Mouse (Mus musculus) hindbrain, embryonic 14.5 days (tissue): ENCODE measurements around the gene Rpl10. TPM values are rescaled to one million over a fixed set of nuclear protein-coding genes. Genes with fewer than 3 reads are reported as not detected.

ENCODE experiments used
- ATAC-seq: fragments of 200-750 bp; cut with Nextera tagmentation; 2 replicates; pipeline ENCODE4 v1.8.0; 2017; ENCODE audit warnings: moderate number of reproducible peaks, mild to moderate bottlenecking, moderate TSS enrichment, moderate library complexity; ENCODE audit not compliant: low FRiP score
- DNase-seq: peaks from one replicate; pipeline ENCODE4 v3.0.0-alpha.2; 2015; ENCODE audit warnings: low spot score
- H3K27ac ChIP-seq: fragments of 300-500 bp; sonication (generic); 2 replicates; pipeline ENCODE4 v1.5.1; 2014; ENCODE audit warnings: mild to moderate bottlenecking, moderate library complexity
- H3K27me3 ChIP-seq: fragments of 300-500 bp; sonication (generic); 2 replicates; pipeline ENCODE4 v1.6.1; 2014; ENCODE audit warnings: mild to moderate bottlenecking, low read length, mixed read lengths; ENCODE audit not compliant: control insufficient read depth, insufficient read depth
- H3K36me3 ChIP-seq: fragments of 300-500 bp; sonication (generic); replicated peaks from 2 replicates; pipeline ENCODE4 v1.6.1; 2014; ENCODE audit not compliant: control insufficient read depth, insufficient read depth
- H3K4me1 ChIP-seq: fragments of 300-500 bp; sonication (generic); replicated peaks from 2 replicates; pipeline ENCODE4 v1.6.1; 2014; ENCODE audit warnings: antibody characterized with exemption, low read length, mixed read lengths; ENCODE audit not compliant: control insufficient read depth, insufficient read depth
- H3K4me2 ChIP-seq: fragments of 300-500 bp; sonication (generic); replicated peaks from 2 replicates; pipeline ENCODE4 v1.6.1; 2014; ENCODE audit warnings: mild to moderate bottlenecking, moderate library complexity
- H3K4me3 ChIP-seq: fragments of 300-500 bp; sonication (generic); replicated peaks from 2 replicates; pipeline ENCODE4 v1.5.1; 2014; ENCODE audit warnings: mild to moderate bottlenecking, low read length
- H3K9ac ChIP-seq: fragments of 300-500 bp; sonication (generic); 2 replicates; pipeline ENCODE4 v1.6.1; 2014
- H3K9me3 ChIP-seq: fragments of 300-500 bp; sonication (generic); 2 replicates; pipeline ENCODE4 v1.6.1; 2016; ENCODE audit warnings: low read length; ENCODE audit not compliant: control insufficient read depth
- WGBS: fragments of 180-500 bp; shearing (Covaris S2); extraction: QIAGEN DNeasy Blood & Tissue Kit; methylation state at CpG from one replicate; pipeline ENCODE4 v1.1.7; 2014; 5-methylcytosine and 5-hydroxymethylcytosine counted together
- polyA plus RNA-seq: library from polyadenylated mRNA; unstranded; fragments of >200 nt; fragmentation: Nextera tagmentation; extraction: Ambion mirVana; gene quantifications from 2 replicates; pipeline ENCODE4 v1.2.1, GENCODE M21; 2014

Rpl10 gene
- polyA plus RNA-seq: 484 and 540 TPM in 2 replicates

DNA sequence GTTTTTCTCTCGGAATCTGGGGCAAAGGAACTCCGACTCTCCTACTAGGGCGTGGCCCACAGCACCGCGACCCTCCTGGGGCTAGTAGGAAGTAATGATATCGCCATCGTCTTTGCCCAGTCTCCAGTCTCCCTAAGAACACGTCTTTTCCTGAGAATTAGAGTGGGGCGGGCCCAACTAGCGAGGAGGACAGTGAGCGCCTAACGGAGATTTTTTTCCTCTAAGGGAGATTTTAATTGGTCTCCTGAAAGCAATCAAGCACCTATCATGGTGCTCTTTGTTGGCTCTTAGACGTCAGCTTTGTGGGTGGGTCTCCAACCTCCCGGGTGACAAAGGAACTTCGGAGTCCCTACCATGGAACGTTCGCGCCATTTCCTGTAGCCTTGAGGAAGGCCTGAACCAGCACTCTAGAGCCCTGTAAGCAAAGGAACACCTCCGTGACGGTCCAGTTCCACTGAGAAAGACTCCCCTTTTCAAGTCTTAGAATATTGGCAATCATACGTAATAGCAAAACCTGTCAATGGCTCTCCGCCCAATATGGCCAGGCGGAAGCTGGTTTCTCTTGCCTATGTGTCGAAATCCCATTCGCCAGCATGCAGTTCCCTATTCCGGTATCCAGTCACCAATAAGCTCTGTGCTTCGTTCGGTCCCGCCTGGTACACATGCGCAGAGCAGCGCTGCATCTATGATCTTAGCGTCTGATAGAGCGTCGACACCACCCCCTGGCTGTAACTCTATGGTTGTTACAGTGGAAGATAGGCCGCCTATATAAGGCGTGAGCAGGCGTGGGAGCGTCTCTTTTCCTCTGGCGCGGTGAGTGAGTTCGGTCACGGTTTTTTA lies at the start of gene Rpl10:
Rpl10 (plus strand) TSS at position 751 of the 840 bp plus-strand sequence.
- H3K4me3 ChIP-seq: peak within 1 kb of the TSS; percentile 58
- peak within 1 kb of the TSS; percentile 67 for H3K4me2 ChIP-seq
- H3K27me3 ChIP-seq: no peaks in the 10 kb centered on the region
- no peaks in the 10 kb centered on the region; the same call in 1 of the 2 replicates for H3K4me1 ChIP-seq
- ATAC-seq (peak; percentile 95), DNase-seq (peak; percentile 90)
- H3K9me3 ChIP-seq: no peaks in the 10 kb centered on the region
- 17% methylated on average over 42 of the region's 42 CpGs for WGBS
- H3K27ac ChIP-seq: peak within 1 kb of the TSS; percentile 96
- peaks cover 16% of the 10 kb centered on the region for H3K36me3 ChIP-seq
- peak within 1 kb of the TSS; percentile 75 for H3K9ac ChIP-seq

DNA sequence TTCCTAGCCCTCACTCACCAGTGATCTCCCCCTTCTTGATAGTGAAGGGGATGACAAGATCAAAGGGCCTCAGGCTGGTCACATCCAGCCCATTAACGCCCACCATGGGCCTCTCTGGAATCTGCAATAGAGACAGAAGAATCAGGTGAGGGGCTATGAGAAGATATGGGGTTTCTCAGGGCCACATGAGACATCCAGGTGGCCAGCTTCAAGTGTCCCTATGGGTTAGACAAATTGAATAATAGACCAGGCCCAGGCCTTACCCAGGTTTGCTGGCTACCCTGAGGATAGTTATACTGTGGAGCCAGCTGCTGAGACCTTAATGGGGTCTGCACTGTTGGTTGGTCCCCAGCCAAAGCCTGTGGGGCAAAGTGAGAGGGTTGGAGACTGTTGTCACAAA lies 40.6 kb upstream of the Rpl10 start:
- peaks cover 100% of the 10 kb centered on the region for H3K36me3 ChIP-seq
- H3K9me3 ChIP-seq: no peaks in the 10 kb centered on the region
- no peak overlapping the region for H3K4me3 ChIP-seq
- DNase-seq (no peak), ATAC-seq (no peak)
- no peak overlapping the region for H3K9ac ChIP-seq
- H3K4me2 ChIP-seq: no peak overlapping the region
- no peak overlapping the region for H3K27ac ChIP-seq
- 71% methylated on average over 1 of the region's 1 CpGs for whole genome bisulfite sequencing
- no peaks in the 10 kb centered on the region for H3K27me3 ChIP-seq
- no peaks in the 10 kb centered on the region for H3K4me1 ChIP-seq

DNA sequence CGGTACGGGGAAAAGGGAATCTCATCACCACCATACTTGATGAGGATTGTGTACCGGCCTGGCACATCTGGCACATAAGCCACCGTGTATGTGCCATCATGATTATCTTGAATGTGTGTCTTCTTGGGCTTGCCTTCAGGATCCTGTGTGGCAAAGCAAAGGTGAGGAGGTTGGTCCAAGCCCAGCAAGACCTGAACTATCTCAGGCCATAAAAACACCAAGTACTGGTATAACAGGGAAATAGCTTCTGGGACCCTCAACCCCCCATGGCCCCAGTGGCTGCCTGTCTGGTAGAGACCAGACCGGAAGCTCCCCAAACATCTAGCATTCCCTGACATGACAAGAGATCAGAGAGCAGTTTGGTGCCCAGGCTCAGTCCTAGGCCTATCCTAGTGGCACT lies 37.4 kb upstream of the Rpl10 start:
- no peaks in the 10 kb centered on the region for H3K9me3 ChIP-seq
- H3K36me3 ChIP-seq: peaks cover 94% of the 10 kb centered on the region
- H3K9ac ChIP-seq: no peak overlapping the region
- no peaks in the 10 kb centered on the region for H3K27me3 ChIP-seq
- 93% methylated on average over 5 of the region's 5 CpGs for WGBS
- no peak for ATAC-seq
- no peak overlapping the region for H3K4me2 ChIP-seq
- no peaks in the 10 kb centered on the region for H3K4me1 ChIP-seq
- no peak overlapping the region for H3K4me3 ChIP-seq
- no peak for DNase-seq
- no peak overlapping the region for H3K27ac ChIP-seq

DNA sequence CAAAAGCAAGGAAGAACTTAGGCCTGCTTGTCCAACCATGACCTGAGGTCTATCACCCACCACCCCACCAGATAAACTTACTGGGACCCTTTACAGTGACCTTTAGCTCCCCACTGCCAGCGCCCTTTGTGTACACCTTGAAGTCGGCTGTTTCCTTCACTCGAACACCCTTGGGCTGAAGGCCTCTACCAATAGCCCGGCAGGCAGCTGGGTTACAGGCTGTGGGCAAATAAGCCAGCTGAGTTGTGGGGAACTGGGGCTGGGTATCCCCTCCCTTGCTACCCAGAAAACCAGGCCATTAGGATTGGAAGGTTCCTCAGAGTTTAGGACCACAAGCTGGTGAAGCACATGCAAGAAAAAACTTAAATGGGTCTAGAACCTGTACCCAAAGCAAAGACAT lies 30.3 kb upstream of the Rpl10 start:
- H3K9me3 ChIP-seq: no peaks in the 10 kb centered on the region
- peaks cover 71% of the 10 kb centered on the region for H3K36me3 ChIP-seq
- DNase-seq (no peak), ATAC-seq (no peak)
- no peak overlapping the region for H3K4me3 ChIP-seq
- H3K4me1 ChIP-seq: peaks cover 13% of the 10 kb centered on the region; the same call in 1 of the 2 replicates
- WGBS: 95% methylated on average over 4 of the region's 4 CpGs
- H3K9ac ChIP-seq: no peak overlapping the region
- H3K27me3 ChIP-seq: no peaks in the 10 kb centered on the region
- no peak overlapping the region for H3K27ac ChIP-seq
- no peak overlapping the region for H3K4me2 ChIP-seq

DNA sequence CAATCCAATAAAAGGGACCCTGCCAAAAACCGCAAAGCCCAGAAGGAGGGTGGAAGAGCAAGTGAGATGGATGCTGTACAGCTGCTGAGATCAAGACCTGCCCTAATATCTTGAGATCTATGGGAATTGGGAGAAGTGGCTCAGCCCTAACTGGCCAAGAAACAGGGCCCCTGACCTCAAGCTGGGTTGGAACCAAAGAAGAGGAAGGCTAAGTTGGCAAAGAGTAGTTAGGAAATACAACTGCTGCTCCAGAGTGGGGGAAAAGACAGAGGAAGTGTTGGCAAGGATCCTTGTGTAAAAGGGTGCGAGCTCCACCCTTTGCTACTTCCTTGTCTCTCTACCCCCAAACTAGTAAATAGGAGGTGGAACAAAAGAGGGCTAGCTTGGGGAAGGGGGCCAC lies 27.2 kb upstream of the Rpl10 start:
- ATAC-seq (no peak), DNase-seq (no peak)
- 96% methylated on average over 2 of the region's 2 CpGs for WGBS
- H3K27ac ChIP-seq: no peak overlapping the region
- H3K9me3 ChIP-seq: no peaks in the 10 kb centered on the region
- peak overlapping the region; percentile 61 for H3K4me3 ChIP-seq
- no peaks in the 10 kb centered on the region for H3K27me3 ChIP-seq
- H3K4me1 ChIP-seq: peaks cover 13% of the 10 kb centered on the region; the same call in 1 of the 2 replicates
- peaks cover 47% of the 10 kb centered on the region for H3K36me3 ChIP-seq
- peak overlapping the region; percentile 74 for H3K4me2 ChIP-seq
- H3K9ac ChIP-seq: no peak overlapping the region; the same call in 1 of the 2 replicates

DNA sequence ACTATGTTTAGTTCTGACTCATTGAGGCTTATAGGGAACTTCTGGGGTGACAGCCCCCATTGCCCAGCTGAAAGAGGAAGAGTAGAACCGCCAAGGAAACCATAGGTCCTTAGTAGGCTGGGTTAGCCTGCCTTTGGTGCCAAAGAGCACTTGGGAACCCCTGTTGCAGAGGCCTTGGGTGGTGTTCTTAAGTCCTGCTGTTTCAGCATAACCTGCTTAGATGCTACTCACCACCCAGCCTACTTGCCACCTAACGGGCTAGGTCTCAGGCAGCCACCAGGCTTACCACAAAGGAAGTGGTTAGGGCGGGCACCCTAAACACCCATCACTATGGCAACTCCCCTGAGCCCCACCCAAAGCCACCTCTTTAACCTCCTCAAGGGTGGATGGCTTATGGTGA lies 26.8 kb upstream of the Rpl10 start:
- Histone ChIP-seq H3K4me3 (peak overlapping the region; percentile 61), H3K36me3 (peaks cover 42% of the 10 kb centered on the region), H3K4me2 (peak overlapping the region; percentile 74), H3K9me3 (no peaks in the 10 kb centered on the region), H3K27ac (peak overlapping the region; percentile 89), H3K27me3 (no peaks in the 10 kb centered on the region), H3K9ac (peak overlapping the region; percentile 86), H3K4me1 (peaks cover 13% of the 10 kb centered on the region; the same call in 1 of the 2 replicates)
- 53% methylated on average over 3 of the region's 3 CpGs for WGBS
- DNase-seq (no peak), ATAC-seq (no peak)

DNA sequence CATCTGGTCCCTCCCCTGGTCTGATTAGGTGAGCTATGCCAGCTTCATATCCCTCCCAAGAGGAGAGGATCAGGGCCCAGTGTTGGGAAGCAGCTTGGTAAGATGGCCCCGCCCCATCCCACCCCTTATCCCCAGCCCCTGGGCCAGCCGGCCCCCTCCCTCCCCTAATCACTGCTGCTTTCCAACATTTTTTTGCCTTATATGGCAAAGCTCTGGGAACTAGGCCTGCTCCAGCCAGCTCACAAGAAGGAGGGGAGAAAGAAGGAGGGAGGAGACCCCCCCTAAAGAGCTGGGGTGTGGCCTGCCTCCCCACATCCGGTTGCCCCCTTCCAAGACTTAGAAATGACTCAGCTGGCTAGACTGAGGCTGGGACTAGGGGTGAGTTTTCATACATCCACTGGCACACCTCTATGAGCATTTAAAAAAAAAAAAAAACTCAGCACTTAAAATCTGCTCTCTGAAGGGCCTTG lies 26.0 kb upstream of the Rpl10 start:
- peak; percentile 53 for ATAC-seq
- H3K27me3 ChIP-seq: no peaks in the 10 kb centered on the region
- peak; percentile 53 for DNase-seq
- no peaks in the 10 kb centered on the region for H3K9me3 ChIP-seq
- H3K4me1 ChIP-seq: peaks cover 13% of the 10 kb centered on the region; the same call in 1 of the 2 replicates
- peak overlapping the region; percentile 86 for H3K9ac ChIP-seq
- H3K27ac ChIP-seq: peak overlapping the region; percentile 89
- peaks cover 34% of the 10 kb centered on the region for H3K36me3 ChIP-seq
- 22% methylated on average over 3 of the region's 3 CpGs for WGBS
- peak overlapping the region; percentile 61 for H3K4me3 ChIP-seq
- H3K4me2 ChIP-seq: peak overlapping the region; percentile 74

DNA sequence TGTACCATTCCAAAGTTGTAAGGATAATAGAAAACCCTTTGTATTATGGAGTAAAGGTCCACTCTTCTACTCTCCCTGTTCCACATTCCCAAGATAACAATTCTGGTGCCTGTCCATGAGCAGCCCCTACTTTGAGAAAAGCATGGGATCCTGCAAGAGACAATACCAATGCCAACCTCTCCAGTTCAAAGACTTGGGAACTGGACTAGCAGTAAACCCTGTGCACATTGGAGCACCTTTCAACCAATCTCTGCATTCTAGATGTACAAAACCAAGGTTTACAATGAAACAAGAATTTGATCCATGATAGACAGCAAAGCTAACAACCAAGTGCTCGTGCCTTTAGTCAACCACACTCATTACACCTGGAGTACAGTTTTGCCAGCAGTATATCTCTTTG lies 25.5 kb upstream of the Rpl10 start:
- peaks cover 13% of the 10 kb centered on the region; the same call in 1 of the 2 replicates for H3K4me1 ChIP-seq
- peak overlapping the region; percentile 61 for H3K4me3 ChIP-seq
- DNase-seq (no peak), ATAC-seq (no peak)
- 41% methylated on average over 1 of the region's 1 CpGs for WGBS
- peaks cover 29% of the 10 kb centered on the region for H3K36me3 ChIP-seq
- H3K27me3 ChIP-seq: no peaks in the 10 kb centered on the region
- H3K4me2 ChIP-seq: peak overlapping the region; percentile 74
- H3K9me3 ChIP-seq: no peaks in the 10 kb centered on the region
- H3K27ac ChIP-seq: peak overlapping the region; percentile 89
- H3K9ac ChIP-seq: peak overlapping the region; percentile 86

DNA sequence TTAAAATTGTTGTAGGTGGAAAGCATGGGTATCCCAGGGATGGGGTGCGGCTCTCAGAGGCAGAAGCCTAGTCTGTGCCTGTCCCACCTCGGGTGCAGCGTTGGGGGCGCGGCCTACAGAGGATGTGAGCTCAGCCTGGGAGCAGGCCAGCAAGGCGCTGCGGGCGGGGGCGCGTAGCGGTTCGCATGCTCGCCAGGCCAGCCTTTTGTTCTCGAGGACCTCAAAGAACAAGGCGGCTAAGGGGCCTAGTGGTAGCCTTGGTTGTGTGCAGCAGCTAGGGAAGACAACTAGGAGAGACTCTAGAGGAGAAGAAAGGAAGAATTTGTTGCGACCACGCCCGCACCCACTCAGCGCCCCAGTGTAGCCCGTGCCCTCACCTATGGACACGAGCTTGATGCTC lies 24.9 kb upstream of the Rpl10 start:
- H3K4me2 ChIP-seq: peak overlapping the region; percentile 74
- H3K9me3 ChIP-seq: no peaks in the 10 kb centered on the region
- H3K4me1 ChIP-seq: peaks cover 13% of the 10 kb centered on the region; the same call in 1 of the 2 replicates
- H3K4me3 ChIP-seq: peak overlapping the region; percentile 61
- H3K36me3 ChIP-seq: peaks cover 24% of the 10 kb centered on the region
- peak overlapping the region; percentile 89 for H3K27ac ChIP-seq
- peak; percentile 74 for DNase-seq
- 13% methylated on average over 21 of the region's 21 CpGs for WGBS
- peak overlapping the region; percentile 86 for H3K9ac ChIP-seq
- peak; percentile 63 for ATAC-seq
- H3K27me3 ChIP-seq: no peaks in the 10 kb centered on the region
